Comparison of ENCODE assay signal across 18 mouse cellular contexts in genomic region chr9:48823319-48823705, GRCm38 (mm10). TPM values are rescaled to one million over a fixed set of nuclear protein-coding genes. Genes with fewer than 3 reads are reported as not detected.
DNase-seq lines count a peak whose midpoint lies in the region; ATAC-seq and TF ChIP-seq lines count a peak whose summit lies in the region.
"Had no signal": no experiment of that assay in that cellular context is flagged by ENCODE, and none has a peak within 500 bp of the region (broad histone marks: within the 10 kb centered on the region; RNA-seq: fewer than 3 reads in every experiment).

No protein-coding gene starts in this region.

- no peak overlapping the region for H3K4me3 ChIP-seq in forebrain, embryonic 11.5 days (ENCODE audit: low read depth, low read length)
- no peak overlapping the region for H3K4me3 ChIP-seq in forebrain, embryonic 14.5 days (ENCODE audit: low read depth, low read length)
- H3K4me3 ChIP-seq in kidney, postnatal 0 days (replicated peaks; ENCODE audit: low read depth, low read length), result no peak overlapping the region
- no peak overlapping the region for H3K4me3 ChIP-seq in neural tube, embryonic 13.5 days
- H3K4me3 ChIP-seq: lung, embryonic 15.5 days had no signal

- H3K9ac ChIP-seq in forebrain, embryonic 11.5 days (ENCODE audit: low read length), result no peak overlapping the region
- no peak overlapping the region for H3K9ac ChIP-seq in forebrain, embryonic 14.5 days (ENCODE audit: low read length)
- H3K9ac ChIP-seq in kidney, postnatal 0 days (ENCODE audit: low read depth, low read length), result no peak overlapping the region
- H3K9ac ChIP-seq in neural tube, embryonic 13.5 days, result no peak overlapping the region
- H3K9ac ChIP-seq: lung, embryonic 15.5 days had no signal

- no peaks in the 10 kb centered on the region for H3K27me3 ChIP-seq in forebrain, embryonic 11.5 days (ENCODE audit: control insufficient read depth, insufficient read depth, low read length)
- H3K27me3 ChIP-seq in forebrain, embryonic 14.5 days (replicated peaks; ENCODE audit: control insufficient read depth, insufficient read depth, low read length), result 0 out of 2 replicates have a peak, but pooled peaks cover 5% of the 10 kb centered on the region
- H3K27me3 ChIP-seq in kidney, postnatal 0 days (ENCODE audit: insufficient read depth, low read length), result peaks cover 9% of the 10 kb centered on the region; the same call in 1 of the 2 replicates
- H3K27me3 ChIP-seq in neural tube, embryonic 13.5 days, result 0 out of 2 replicates have a peak, but pooled peaks cover 6% of the 10 kb centered on the region

- no peak for DNase-seq in forebrain, embryonic 11.5 days (ENCODE audit: low spot score)
- DNase-seq in forebrain, embryonic 14.5 days (ENCODE audit: low spot score), result no peak
- no peak for DNase-seq in kidney, postnatal 0 days (ENCODE audit: low spot score)
- no peak for DNase-seq in kidney, postnatal 25 days
- no peak for DNase-seq in neural tube, embryonic 10.5 days (ENCODE audit: extremely low spot score, low spot score)
- DNase-seq in thymus, postnatal 10 days (ENCODE audit: low spot score in 2 of 2), result no peak
- no peak for DNase-seq in thymus, postnatal 25 days
- DNase-seq: adrenal gland, adult 2 months; cerebellum, postnatal 10 days; heart, postnatal 4 days; kidney, postnatal 10 days; layer of hippocampus, adult 9-11 months; thymus, postnatal 4 days had no signal

- no peak overlapping the region for H3K27ac ChIP-seq in forebrain, embryonic 11.5 days (ENCODE audit: low read depth, low read length)
- H3K27ac ChIP-seq in forebrain, embryonic 14.5 days (ENCODE audit: low read depth, low read length), result no peak overlapping the region
- H3K27ac ChIP-seq in kidney, postnatal 0 days, result no peak overlapping the region
- H3K27ac ChIP-seq in neural tube, embryonic 13.5 days (replicated peaks), result no peak overlapping the region
- H3K27ac ChIP-seq: lung, embryonic 15.5 days had no signal

- no peak for ATAC-seq in forebrain, embryonic 11.5 days (replicated peaks; ENCODE audit: low FRiP score)
- no peak for ATAC-seq in forebrain, embryonic 14.5 days
- 0 out of 2 replicates have a peak, but pooled peaks have one; percentile 17 for ATAC-seq in kidney, postnatal 0 days (replicated peaks; ENCODE audit: low FRiP score, low read depth)
- no peak for ATAC-seq in neural tube, embryonic 13.5 days (ENCODE audit: low read depth)
- ATAC-seq: intestine, postnatal 0 days had no signal

- WGBS in forebrain, embryonic 11.5 days, result 8% methylated on average over 7 of the region's 7 CpGs
- WGBS in forebrain, embryonic 14.5 days, result 9% methylated on average over 7 of the region's 7 CpGs
- WGBS in kidney, postnatal 0 days, result 18% methylated on average over 7 of the region's 7 CpGs
- WGBS in neural tube, embryonic 13.5 days, result 26% methylated on average over 7 of the region's 7 CpGs

- H3K4me1 ChIP-seq in forebrain, embryonic 11.5 days (replicated peaks; ENCODE audit: control insufficient read depth, insufficient read depth, low read length), result peaks cover 22% of the 10 kb centered on the region
- peaks cover 11% of the 10 kb centered on the region; the same call in 1 of the 2 replicates for H3K4me1 ChIP-seq in forebrain, embryonic 14.5 days (ENCODE audit: control insufficient read depth, insufficient read depth, low read length)
- no peaks in the 10 kb centered on the region for H3K4me1 ChIP-seq in kidney, postnatal 0 days (replicated peaks; ENCODE audit: insufficient read depth, low read length)
- H3K4me1 ChIP-seq in neural tube, embryonic 13.5 days (replicated peaks), result peaks cover 21% of the 10 kb centered on the region

- TF ChIP-seq CTCF in kidney, postnatal 0 days (IDR thresholded peaks at IDR 0.05; ENCODE audit: low read depth), result no peak

- peak overlapping the region; percentile 24; the same call in 1 of the 2 replicates for H3K4me2 ChIP-seq in forebrain, embryonic 11.5 days (ENCODE audit: low read depth, low read length, severe bottlenecking)
- H3K4me2 ChIP-seq in forebrain, embryonic 14.5 days (ENCODE audit: low read length), result no peak overlapping the region
- H3K4me2 ChIP-seq in kidney, postnatal 0 days (ENCODE audit: low read length), result no peak overlapping the region
- H3K4me2 ChIP-seq in neural tube, embryonic 13.5 days, result 0 out of 2 replicates have a peak overlapping the region, but pooled peaks have one; percentile 4
- H3K4me2 ChIP-seq: heart, embryonic 11.5 days; liver, embryonic 11.5 days; lung, embryonic 15.5 days had no signal

- no peaks in the 10 kb centered on the region for H3K9me3 ChIP-seq in forebrain, embryonic 11.5 days (ENCODE audit: control insufficient read depth, low read length)
- no peaks in the 10 kb centered on the region for H3K9me3 ChIP-seq in forebrain, embryonic 14.5 days (replicated peaks; ENCODE audit: control insufficient read depth, low read length)
- H3K9me3 ChIP-seq in kidney, postnatal 0 days (replicated peaks; ENCODE audit: low read length), result no peaks in the 10 kb centered on the region
- H3K9me3 ChIP-seq in neural tube, embryonic 13.5 days, result no peaks in the 10 kb centered on the region
- H3K9me3 ChIP-seq: lung, embryonic 15.5 days had no signal

- H3K36me3 ChIP-seq in forebrain, embryonic 11.5 days (ENCODE audit: control insufficient read depth, insufficient read depth, low read length), result no peaks in the 10 kb centered on the region
- H3K36me3 ChIP-seq in forebrain, embryonic 14.5 days (ENCODE audit: control insufficient read depth, insufficient read depth, low read length), result no peaks in the 10 kb centered on the region
- no peaks in the 10 kb centered on the region for H3K36me3 ChIP-seq in kidney, postnatal 0 days (ENCODE audit: insufficient read depth, low read length)
- no peaks in the 10 kb centered on the region for H3K36me3 ChIP-seq in neural tube, embryonic 13.5 days
- H3K36me3 ChIP-seq: lung, embryonic 15.5 days had no signal

RNA-seq across cellular contexts. Expression of gene Zbtb16, which starts 12.7 kb away (rescaled TPM):
- 6.6 TPM in 2 replicates for polyA plus RNA-seq in forebrain, embryonic 11.5 days (2014; fragmentation: Nextera tagmentation; extraction: Ambion mirVana)
- 2.3 and 3.7 TPM in 2 replicates for polyA plus RNA-seq in forebrain, embryonic 14.5 days (2014; fragmentation: Nextera tagmentation; extraction: Ambion mirVana)
- polyA plus RNA-seq in kidney, postnatal 0 days (2015; fragmentation: Nextera tagmentation; extraction: Ambion mirVana), result 0.28 and 0.47 TPM in 2 replicates
- polyA plus RNA-seq in neural tube, embryonic 13.5 days (2015; fragmentation: Nextera tagmentation; extraction: Ambion mirVana), result 7.4 and 8.5 TPM in 2 replicates

Comparison
In these comparisons a context has a peak if more than half of its experiments do, and no peak if none do; other contexts are left out.
1. H3K4me2 ChIP-seq: peak in forebrain, embryonic 11.5 days (single experiment) and neural tube, embryonic 13.5 days (single experiment); none in forebrain, embryonic 14.5 days (single experiment) and kidney, postnatal 0 days (single experiment).